Mouse (Mus musculus) brain, adult 10 weeks (tissue): ENCODE measurements around the gene Tmem131l. TPM values are rescaled to one million over a fixed set of nuclear protein-coding genes. Genes with fewer than 3 reads are reported as not detected.

Experiments
- polyA plus RNA-seq: library from polyadenylated mRNA; stranded (reverse); fragments of 350-450 nt; fragmentation: Illumina TruSeq; extraction: RNeasy Lipid Tissue Mini Kit (QIAGEN cat#74804); gene quantifications from one replicate; pipeline ENCODE4 v1.2.3, GENCODE M21; 2015; ENCODE audit warnings: low read depth, low replicate concordance

Gene Tmem131l
- 9.6 TPM for polyA plus RNA-seq

DNA sequence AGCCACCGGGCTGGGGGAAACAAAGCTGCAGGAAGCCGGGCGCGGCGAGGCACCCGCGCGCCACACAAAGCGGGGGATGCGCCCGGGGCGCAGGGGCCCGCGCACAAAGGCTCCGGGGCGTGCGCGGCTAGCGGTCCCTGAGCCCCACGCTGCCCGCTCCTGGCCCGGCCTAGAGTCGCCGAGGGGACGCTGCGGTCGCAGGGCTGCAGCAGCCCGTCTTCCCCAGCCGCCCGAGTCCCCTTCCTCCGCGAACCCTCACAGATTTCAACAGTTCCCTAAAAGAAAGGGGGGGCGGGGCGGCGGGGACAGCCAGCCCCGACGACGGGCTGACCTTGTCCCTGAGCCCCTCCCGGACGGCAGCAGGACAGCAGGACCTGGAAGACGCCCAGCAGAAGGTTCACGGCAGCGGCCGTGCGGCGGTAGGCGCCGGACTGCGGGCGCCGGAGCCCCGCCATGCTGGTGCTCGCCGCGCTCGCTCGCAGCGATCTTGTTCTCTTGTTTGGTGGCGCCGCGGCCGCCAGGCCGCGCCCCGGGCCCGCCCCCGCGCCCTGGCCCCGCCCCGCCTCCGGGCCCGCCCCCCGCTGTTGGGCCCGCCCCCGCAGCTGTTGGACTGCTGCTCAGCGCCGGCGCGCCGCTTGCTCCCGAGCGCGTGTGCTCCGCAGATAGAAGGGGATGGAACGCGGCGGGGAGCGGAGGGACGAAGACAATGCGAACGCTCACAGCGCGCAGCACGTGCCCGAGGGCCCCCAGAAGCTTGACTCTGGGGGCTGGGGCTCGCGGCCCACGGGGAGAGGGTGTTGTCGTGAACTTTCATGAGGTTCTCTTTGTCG, at the start of gene Tmem131l:
TSS of gene Tmem131l (minus strand) at position 530 of the 830 bp plus-strand sequence.

Other genes with a start within 250 kb of the Tmem131l start
- 1.2 TPM for gene Tlr2, start 198.4 kb downstream of the Tmem131l start, polyA plus RNA-seq
- gene Mnd1, start 115.6 kb upstream of the Tmem131l start, polyA plus RNA-seq, result 1.9 TPM
- gene Gm6525, start 133.9 kb upstream of the Tmem131l start, polyA plus RNA-seq, result not detected